Comparison of ENCODE assay signal across 14 mouse cellular contexts in genomic region chr3:21544456-21544855, GRCm38 (mm10).
DNase-seq lines count a peak whose midpoint lies in the region; ATAC-seq and TF ChIP-seq lines count a peak whose summit lies in the region.
"Had no signal": no experiment of that assay in that cellular context is flagged by ENCODE, and none has a peak within 500 bp of the region (broad histone marks: within the 10 kb centered on the region; RNA-seq: fewer than 3 reads in every experiment).

No protein-coding gene starts in this region.

- H3K4me3 ChIP-seq in stomach, embryonic 16.5 days (replicated peaks; ENCODE audit: low read length), result no peak overlapping the region
- H3K4me3 ChIP-seq in stomach, postnatal 0 days (ENCODE audit: low read depth, low read length), result no peak overlapping the region
- no peak overlapping the region for H3K4me3 ChIP-seq in intestine, embryonic 15.5 days (replicated peaks)
- H3K4me3 ChIP-seq: erythroblast, embryonic 14.5 days; myocyte had no signal

- no peak overlapping the region for H3K4me2 ChIP-seq in stomach, embryonic 16.5 days (ENCODE audit: low read depth, low read length)
- no peak overlapping the region for H3K4me2 ChIP-seq in stomach, postnatal 0 days (replicated peaks; ENCODE audit: low read depth)
- H3K4me2 ChIP-seq in intestine, embryonic 15.5 days (replicated peaks), result no peak overlapping the region

- intact Hi-C loops in left cerebral cortex, postnatal 14 days (cut with DNase I), result no loop called here

- peak; percentile 98 for ATAC-seq in frontal cortex, adult (ENCODE audit: low TSS enrichment)
- ATAC-seq in stomach, embryonic 16.5 days (ENCODE audit: insufficient read depth, low FRiP score), result no peak
- no peak for ATAC-seq in stomach, postnatal 0 days (ENCODE audit: low FRiP score, low TSS enrichment)
- ATAC-seq in intestine, embryonic 15.5 days, result no peak
- ATAC-seq in inflammation-experienced regulatory T-cells, adult 6 months, result no peak

- no peak for TF ChIP-seq EP300 in stomach, postnatal 0 days (optimal IDR thresholded peaks at IDR 0.05)

- no peaks in the 10 kb centered on the region for H3K9me3 ChIP-seq in stomach, embryonic 16.5 days (replicated peaks; ENCODE audit: control insufficient read depth, low read length)
- H3K9me3 ChIP-seq in stomach, postnatal 0 days (ENCODE audit: control insufficient read depth, low read length), result no peaks in the 10 kb centered on the region
- H3K9me3 ChIP-seq in intestine, embryonic 15.5 days, result no peaks in the 10 kb centered on the region

- no peaks in the 10 kb centered on the region; the same call in 1 of the 2 replicates for H3K4me1 ChIP-seq in stomach, embryonic 16.5 days (ENCODE audit: control insufficient read depth, insufficient read depth, low read length)
- no peaks in the 10 kb centered on the region for H3K4me1 ChIP-seq in stomach, postnatal 0 days (replicated peaks; ENCODE audit: control insufficient read depth, insufficient read depth)
- H3K4me1 ChIP-seq in intestine, embryonic 15.5 days (replicated peaks), result no peaks in the 10 kb centered on the region

- H3K27ac ChIP-seq in stomach, embryonic 16.5 days (ENCODE audit: low read length), result peak overlapping the region; percentile 24; the same call in 1 of the 2 replicates
- no peak overlapping the region for H3K27ac ChIP-seq in stomach, postnatal 0 days (replicated peaks)
- no peak overlapping the region for H3K27ac ChIP-seq in intestine, embryonic 15.5 days
- H3K27ac ChIP-seq: liver, embryonic 14.5 days had no signal

- H3K27me3 ChIP-seq in stomach, embryonic 16.5 days (ENCODE audit: control insufficient read depth, insufficient read depth, low read length), result no peaks in the 10 kb centered on the region
- no peaks in the 10 kb centered on the region for H3K27me3 ChIP-seq in stomach, postnatal 0 days (ENCODE audit: control insufficient read depth, insufficient read depth, low read length)
- no peaks in the 10 kb centered on the region for H3K27me3 ChIP-seq in intestine, embryonic 15.5 days (replicated peaks)

- no peak overlapping the region for H3K9ac ChIP-seq in stomach, embryonic 16.5 days (ENCODE audit: low read length)
- no peak overlapping the region for H3K9ac ChIP-seq in stomach, postnatal 0 days (ENCODE audit: low read length)
- no peak overlapping the region for H3K9ac ChIP-seq in intestine, embryonic 15.5 days
- H3K9ac ChIP-seq: liver, embryonic 14.5 days had no signal

- DNase-seq in frontal cortex, postnatal 14 days (ENCODE audit: low spot score in 2 of 2), result no peak
- no peak for DNase-seq in stomach, postnatal 0 days (ENCODE audit: low spot score)
- DNase-seq in left cerebral cortex, postnatal 14 days (ENCODE audit: low spot score in 2 of 2), result peak; percentile 51 to 67
- no peak for DNase-seq in testis, postnatal 10 days (ENCODE audit: low spot score)
- DNase-seq: kidney, postnatal 10 days; lung, postnatal 36 days; thymus, postnatal 14 days had no signal

- no peaks in the 10 kb centered on the region for H3K36me3 ChIP-seq in stomach, embryonic 16.5 days (ENCODE audit: control insufficient read depth, insufficient read depth, low read length)
- H3K36me3 ChIP-seq in stomach, postnatal 0 days (ENCODE audit: control insufficient read depth, insufficient read depth, low read length), result no peaks in the 10 kb centered on the region
- no peaks in the 10 kb centered on the region for H3K36me3 ChIP-seq in intestine, embryonic 15.5 days

- no peak for TF ChIP-seq CTCF in stomach, postnatal 0 days (IDR thresholded peaks at IDR 0.05; ENCODE audit: low read depth)

- 35% methylated on average over 2 of the region's 2 CpGs for WGBS in stomach, embryonic 16.5 days
- WGBS in stomach, postnatal 0 days, result 34% methylated on average over 2 of the region's 2 CpGs
- WGBS in intestine, embryonic 15.5 days, result 45% methylated on average over 2 of the region's 2 CpGs

Comparison
In these comparisons a context has a peak if more than half of its experiments do, and no peak if none do; other contexts are left out.
1. DNase-seq: peak in left cerebral cortex, postnatal 14 days (2 of 2); none in frontal cortex, postnatal 14 days (0 of 2), stomach, postnatal 0 days (single experiment) and testis, postnatal 10 days (single experiment).